Mouse (Mus musculus): ENCODE measurements at regions not wholly inside any gene's neighbourhood (a gene's known extent, or its start where the extent isn't known, plus 50 kb on each side); places are given as distances from the start of the nearest gene placed in this dataset.

DNA sequence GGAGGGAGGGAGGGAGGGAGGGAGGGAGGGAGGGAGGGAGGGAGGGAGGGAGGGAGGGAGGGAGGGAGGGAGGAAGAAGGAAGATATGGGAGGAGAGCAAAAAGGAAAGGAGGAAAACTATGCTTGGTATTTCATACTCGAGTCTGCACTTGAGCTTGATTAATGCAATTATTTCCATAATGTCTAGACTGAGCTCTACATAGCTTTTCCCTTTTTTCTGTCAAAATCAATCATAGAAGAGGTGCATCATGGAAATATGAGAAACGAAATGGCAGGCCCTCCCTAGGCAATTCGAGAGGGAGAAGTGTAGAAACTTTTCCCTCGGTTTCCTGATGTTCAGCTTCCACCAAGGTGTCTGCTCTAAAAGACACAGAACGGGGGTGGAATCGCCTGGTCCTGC is 417.6 kb downstream of the Plk2 start:
- Histone ChIP-seq H3K36me3 (replicated peaks; ENCODE audit: control insufficient read depth, insufficient read depth, low read depth) (no peaks in the 10 kb centered on the region), H3K9me3 (ENCODE audit: control insufficient read depth, low read length) (no peaks in the 10 kb centered on the region), H3K9ac (replicated peaks) (no peak overlapping the region), H3K27ac (no peak overlapping the region), H3K4me1 (replicated peaks; ENCODE audit: control insufficient read depth in 2 of 2, insufficient read depth in 2 of 2, low read length in 1 of 2) (no peaks in the 10 kb centered on the region), H3K4me3 (ENCODE audit: insufficient read depth in 1 of 2, low read depth in 2 of 2, low read length in 2 of 2) (no peak overlapping the region), H3K4me2 (ENCODE audit: low read depth) (no peak overlapping the region), H3K27me3 (ENCODE audit: control insufficient read depth, insufficient read depth, low read length) (no peaks in the 10 kb centered on the region)
- WGBS (ENCODE audit: insufficient replicate concordance) = 49% methylated on average over 6 of the region's 6 CpGs
- DNase-seq (ENCODE audit: low read depth in 3 of 3, low spot score in 3 of 3) = no peak
- no peak for TF ChIP-seq EP300 (IDR thresholded peaks at IDR 0.05; ENCODE audit: low read depth)
- no peak for TF ChIP-seq CTCF (IDR thresholded peaks at IDR 0.05; ENCODE audit: low read depth)
- ATAC-seq (ENCODE audit: insufficient read depth) = no peak

DNA sequence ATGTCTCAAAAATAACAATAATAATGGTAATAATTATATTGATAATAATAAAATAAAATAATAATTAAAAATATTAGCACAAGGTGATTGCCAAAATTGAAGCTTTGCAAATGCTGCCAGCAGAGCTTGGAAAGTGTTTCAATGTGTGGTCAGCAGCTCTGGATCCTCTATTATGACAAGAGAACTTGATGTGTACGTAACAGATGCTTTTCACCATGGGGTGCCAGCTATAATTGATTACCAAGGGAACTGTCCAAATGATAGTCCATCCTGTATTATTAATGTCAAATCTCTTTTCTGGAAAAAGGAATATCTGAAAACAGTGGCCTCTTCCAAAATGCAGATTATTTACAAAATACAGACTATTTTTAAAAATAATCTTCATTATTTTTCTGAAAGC is 419.2 kb downstream of the Plk2 start:
- no peak overlapping the region for H3K9ac ChIP-seq (replicated peaks)
- H3K27me3 ChIP-seq (ENCODE audit: control insufficient read depth, insufficient read depth, low read length) = no peaks in the 10 kb centered on the region
- TF ChIP-seq CTCF (IDR thresholded peaks at IDR 0.05; ENCODE audit: low read depth) (no peak), EP300 (IDR thresholded peaks at IDR 0.05; ENCODE audit: low read depth) (no peak)
- H3K4me1 ChIP-seq (replicated peaks; ENCODE audit: control insufficient read depth in 2 of 2, insufficient read depth in 2 of 2, low read length in 1 of 2) = no peaks in the 10 kb centered on the region
- WGBS (ENCODE audit: insufficient replicate concordance) = 58% methylated on average over 1 of the region's 1 CpGs
- ATAC-seq (ENCODE audit: insufficient read depth) (no peak), DNase-seq (ENCODE audit: low read depth in 3 of 3, low spot score in 3 of 3) (no peak)
- no peak overlapping the region for H3K27ac ChIP-seq
- H3K9me3 ChIP-seq (ENCODE audit: control insufficient read depth, low read length) = no peaks in the 10 kb centered on the region
- H3K36me3 ChIP-seq (replicated peaks; ENCODE audit: control insufficient read depth, insufficient read depth, low read depth) = no peaks in the 10 kb centered on the region
- H3K4me2 ChIP-seq (ENCODE audit: low read depth) = no peak overlapping the region
- H3K4me3 ChIP-seq (ENCODE audit: insufficient read depth in 1 of 2, low read depth in 2 of 2, low read length in 2 of 2) = no peak overlapping the region

DNA sequence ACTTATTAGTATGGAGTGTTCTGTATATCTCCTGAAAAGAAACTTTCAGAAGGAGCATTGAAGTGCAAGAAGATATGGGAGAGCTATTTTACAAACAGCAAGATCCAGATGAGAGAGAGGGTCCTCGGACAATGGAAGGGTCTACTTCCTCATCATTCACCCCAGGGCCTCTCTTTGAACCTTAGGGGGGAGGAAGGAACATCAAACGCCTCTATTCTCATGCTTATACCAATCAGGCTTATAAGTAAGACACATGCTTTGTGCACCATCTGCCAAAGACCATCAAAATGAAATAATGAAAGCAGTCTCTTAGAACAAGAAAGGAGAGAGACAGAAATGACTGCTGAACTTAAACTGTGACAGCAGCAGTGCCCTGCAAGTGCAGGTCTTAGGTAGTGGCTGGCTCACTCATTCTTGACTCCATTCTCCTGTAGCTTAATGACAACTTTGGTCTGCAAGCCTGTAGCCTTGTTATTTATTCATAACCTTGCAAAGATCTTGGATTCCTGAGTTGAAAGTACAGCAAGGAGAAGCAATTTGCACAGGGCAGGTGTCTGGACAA is 424.5 kb downstream of the Plk2 start:
- DNase-seq (ENCODE audit: low read depth in 3 of 3, low spot score in 3 of 3) (no peak), ATAC-seq (ENCODE audit: insufficient read depth) (no peak)
- no peak for TF ChIP-seq EP300 (IDR thresholded peaks at IDR 0.05; ENCODE audit: low read depth)
- no peak for TF ChIP-seq CTCF (IDR thresholded peaks at IDR 0.05; ENCODE audit: low read depth)
- H3K9me3 ChIP-seq (ENCODE audit: control insufficient read depth, low read length) = no peaks in the 10 kb centered on the region
- no peaks in the 10 kb centered on the region for H3K36me3 ChIP-seq (replicated peaks; ENCODE audit: control insufficient read depth, insufficient read depth, low read depth)
- H3K9ac ChIP-seq (replicated peaks) = no peak overlapping the region
- no peaks in the 10 kb centered on the region for H3K27me3 ChIP-seq (ENCODE audit: control insufficient read depth, insufficient read depth, low read length)
- no peak overlapping the region for H3K27ac ChIP-seq
- 17% methylated on average over 2 of the region's 2 CpGs for WGBS (ENCODE audit: insufficient replicate concordance)
- H3K4me1 ChIP-seq (replicated peaks; ENCODE audit: control insufficient read depth in 2 of 2, insufficient read depth in 2 of 2, low read length in 1 of 2) = no peaks in the 10 kb centered on the region
- H3K4me3 ChIP-seq (ENCODE audit: insufficient read depth in 1 of 2, low read depth in 2 of 2, low read length in 2 of 2) = no peak overlapping the region
- no peak overlapping the region for H3K4me2 ChIP-seq (ENCODE audit: low read depth)

DNA sequence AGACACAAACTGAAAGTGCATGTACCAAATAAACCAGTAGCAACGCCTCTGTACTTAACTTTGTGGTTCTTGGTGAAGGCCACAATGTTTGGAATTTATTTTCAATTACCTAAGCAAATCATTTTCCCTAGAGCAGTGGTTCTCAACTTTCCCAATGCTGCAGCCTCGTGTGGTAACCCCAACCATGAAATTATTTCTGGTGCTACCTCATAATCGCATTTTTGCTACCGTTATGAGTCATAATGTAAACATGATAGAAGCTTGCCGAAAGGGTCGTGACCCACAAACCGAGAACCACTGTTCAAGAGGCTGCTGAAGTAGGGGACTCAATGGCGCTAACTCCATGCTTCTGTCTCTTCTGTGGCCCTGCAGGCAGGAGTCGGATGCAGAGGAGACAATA is 429.9 kb upstream of the Actbl2 start:
- Histone ChIP-seq H3K9me3 (ENCODE audit: control insufficient read depth, low read length) (no peaks in the 10 kb centered on the region), H3K27me3 (ENCODE audit: control insufficient read depth, insufficient read depth, low read length) (no peaks in the 10 kb centered on the region), H3K36me3 (replicated peaks; ENCODE audit: control insufficient read depth, insufficient read depth, low read depth) (no peaks in the 10 kb centered on the region), H3K4me2 (ENCODE audit: low read depth) (no peak overlapping the region), H3K27ac (no peak overlapping the region), H3K4me3 (ENCODE audit: insufficient read depth in 1 of 2, low read depth in 2 of 2, low read length in 2 of 2) (no peak overlapping the region), H3K9ac (replicated peaks) (no peak overlapping the region), H3K4me1 (replicated peaks; ENCODE audit: control insufficient read depth in 2 of 2, insufficient read depth in 2 of 2, low read length in 1 of 2) (no peaks in the 10 kb centered on the region)
- TF ChIP-seq CTCF (IDR thresholded peaks at IDR 0.05; ENCODE audit: low read depth) (no peak), EP300 (IDR thresholded peaks at IDR 0.05; ENCODE audit: low read depth) (no peak)
- ATAC-seq (ENCODE audit: insufficient read depth) = no peak
- DNase-seq (ENCODE audit: low read depth in 3 of 3, low spot score in 3 of 3) = no peak
- 69% methylated on average over 9 of the region's 9 CpGs for WGBS (ENCODE audit: insufficient replicate concordance)

DNA sequence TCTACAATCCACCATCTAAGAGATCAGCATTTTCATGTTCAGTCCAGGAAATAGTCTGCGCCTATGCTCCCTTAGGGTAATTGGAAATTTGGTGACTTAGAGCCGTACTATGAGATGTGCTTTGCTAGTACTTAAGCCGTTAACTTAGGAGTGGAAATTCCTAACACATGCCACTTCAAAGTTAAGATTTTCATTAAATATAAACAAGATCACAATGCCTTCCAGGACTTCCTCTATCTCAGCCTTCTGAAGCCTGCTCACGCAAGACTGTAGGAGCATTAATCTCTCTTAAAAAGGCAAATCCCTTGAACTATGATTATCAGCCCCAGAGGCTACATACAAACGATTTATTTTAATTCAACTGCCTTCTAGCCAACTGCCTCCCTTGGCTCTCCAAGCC is 422.4 kb upstream of the Actbl2 start:
- Histone ChIP-seq H3K27me3 (ENCODE audit: control insufficient read depth, insufficient read depth, low read length) (no peaks in the 10 kb centered on the region), H3K27ac (no peak overlapping the region), H3K9me3 (ENCODE audit: control insufficient read depth, low read length) (no peaks in the 10 kb centered on the region), H3K4me2 (ENCODE audit: low read depth) (no peak overlapping the region), H3K4me3 (ENCODE audit: insufficient read depth in 1 of 2, low read depth in 2 of 2, low read length in 2 of 2) (no peak overlapping the region), H3K9ac (replicated peaks) (no peak overlapping the region), H3K4me1 (replicated peaks; ENCODE audit: control insufficient read depth in 2 of 2, insufficient read depth in 2 of 2, low read length in 1 of 2) (no peaks in the 10 kb centered on the region), H3K36me3 (replicated peaks; ENCODE audit: control insufficient read depth, insufficient read depth, low read depth) (no peaks in the 10 kb centered on the region)
- no peak for ATAC-seq (ENCODE audit: insufficient read depth)
- TF ChIP-seq CTCF (IDR thresholded peaks at IDR 0.05; ENCODE audit: low read depth) (no peak), EP300 (IDR thresholded peaks at IDR 0.05; ENCODE audit: low read depth) (no peak)
- DNase-seq (ENCODE audit: low read depth in 3 of 3, low spot score in 3 of 3) = no peak
- WGBS (ENCODE audit: insufficient replicate concordance) = 68% methylated on average over 5 of the region's 5 CpGs
